Mouse (Mus musculus): ENCODE measurements around the gene Sox6. TPM values are rescaled to one million over a fixed set of nuclear protein-coding genes. Genes with fewer than 3 reads are reported as not detected.
A peak's percentile ranks its signal among the peaks of the same experiment; 100 is the strongest.

The Sox6 gene
- polyA plus RNA-seq, 1 experiment, result 4.6 TPM

DNA sequence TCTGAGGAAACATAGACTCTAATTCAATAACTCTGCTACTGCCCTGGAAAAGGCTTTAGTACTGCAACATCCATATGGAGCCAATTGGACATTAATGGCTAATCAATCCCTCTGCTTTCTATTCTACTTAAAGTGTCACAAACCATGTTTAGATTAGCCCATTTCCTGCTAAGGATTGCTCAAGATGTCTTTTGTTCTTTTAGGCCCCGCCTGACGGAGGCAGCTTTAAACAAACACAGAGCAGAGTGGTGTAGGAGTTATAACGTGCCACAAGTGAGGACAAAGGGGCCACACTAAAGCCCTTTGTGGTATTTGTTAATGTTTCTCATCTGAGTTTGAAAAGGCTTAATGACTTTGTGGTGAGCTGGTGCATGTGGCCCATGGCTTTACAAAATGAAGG lies 537.1 kb downstream of the Sox6 start:
- Histone ChIP-seq H3K4me1 (ENCODE audit: control insufficient read depth, insufficient read depth, low read length) (no peaks in the 10 kb centered on the region), H3K27ac (ENCODE audit: insufficient read depth, low read length) (no peak overlapping the region), H3K4me3 (replicated peaks; ENCODE audit: insufficient read depth, low read depth, low read length) (no peak overlapping the region), H3K27me3 (ENCODE audit: control insufficient read depth, insufficient read depth, low read length) (no peaks in the 10 kb centered on the region)
- no peak for DNase-seq
- TF ChIP-seq CTCF (IDR thresholded peaks at IDR 0.05; ENCODE audit: borderline replicate concordance, insufficient read depth, low read depth, low read length) (no peak), POLR2A (IDR thresholded peaks at IDR 0.05; ENCODE audit: borderline replicate concordance, insufficient read depth, low read length) (no peak)
- 73% methylated on average over 3 of the region's 3 CpGs for WGBS

DNA sequence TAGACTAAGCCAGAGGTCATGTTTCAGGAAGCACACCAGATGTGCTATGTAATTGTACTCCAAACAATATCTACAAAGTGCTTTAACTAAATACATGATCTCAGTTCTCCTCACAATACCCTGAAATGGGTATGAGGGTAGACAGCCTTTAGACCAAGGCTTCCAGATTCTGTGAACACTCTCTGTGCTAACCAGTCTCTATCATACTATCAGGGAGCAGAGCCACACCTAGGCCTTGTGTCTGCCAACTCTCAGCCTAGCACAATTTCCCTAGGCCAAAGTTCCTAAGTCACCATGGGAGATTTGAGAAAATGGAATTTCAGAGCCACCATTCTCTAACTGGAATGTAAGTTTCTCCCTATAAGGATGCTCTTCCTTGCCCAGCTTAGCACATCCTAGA lies 537.8 kb downstream of the Sox6 start:
- H3K4me1 ChIP-seq (ENCODE audit: control insufficient read depth, insufficient read depth, low read length), result no peaks in the 10 kb centered on the region
- no peak for TF ChIP-seq POLR2A (IDR thresholded peaks at IDR 0.05; ENCODE audit: borderline replicate concordance, insufficient read depth, low read length)
- no peak for TF ChIP-seq CTCF (IDR thresholded peaks at IDR 0.05; ENCODE audit: borderline replicate concordance, insufficient read depth, low read depth, low read length)
- H3K27me3 ChIP-seq (ENCODE audit: control insufficient read depth, insufficient read depth, low read length), result no peaks in the 10 kb centered on the region
- H3K4me3 ChIP-seq (replicated peaks; ENCODE audit: insufficient read depth, low read depth, low read length), result no peak overlapping the region
- no peak overlapping the region for H3K27ac ChIP-seq (ENCODE audit: insufficient read depth, low read length)
- no peak for DNase-seq

- WGBS, result 75% methylated on average over 7 of the region's 7 CpGs
- Histone ChIP-seq H3K4me1 (ENCODE audit: control insufficient read depth, insufficient read depth, low read length) (no peaks in the 10 kb centered on the region), H3K27ac (ENCODE audit: insufficient read depth, low read length) (no peak overlapping the region), H3K4me3 (replicated peaks; ENCODE audit: insufficient read depth, low read depth, low read length) (no peak overlapping the region), H3K27me3 (ENCODE audit: control insufficient read depth, insufficient read depth, low read length) (no peaks in the 10 kb centered on the region)
- DNase-seq, result no peak
- TF ChIP-seq POLR2A (IDR thresholded peaks at IDR 0.05; ENCODE audit: borderline replicate concordance, insufficient read depth, low read length), result no peak
- TF ChIP-seq CTCF (IDR thresholded peaks at IDR 0.05; ENCODE audit: borderline replicate concordance, insufficient read depth, low read depth, low read length), result no peak
Observed at GRCm38 (mm10) chr7:115500170-115500569, 538.4 kb downstream of the Sox6 start.

GRCm38 (mm10) chr7:115491721-115492120 lies 546.9 kb downstream of the Sox6 start:
- Histone ChIP-seq H3K4me3 (replicated peaks; ENCODE audit: insufficient read depth, low read depth, low read length) (no peak overlapping the region), H3K4me1 (ENCODE audit: control insufficient read depth, insufficient read depth, low read length) (no peaks in the 10 kb centered on the region), H3K27me3 (ENCODE audit: control insufficient read depth, insufficient read depth, low read length) (no peaks in the 10 kb centered on the region), H3K27ac (ENCODE audit: insufficient read depth, low read length) (no peak overlapping the region)
- DNase-seq, result no peak
- WGBS, result 79% methylated on average over 5 of the region's 5 CpGs
- TF ChIP-seq POLR2A (IDR thresholded peaks at IDR 0.05; ENCODE audit: borderline replicate concordance, insufficient read depth, low read length) (no peak), CTCF (IDR thresholded peaks at IDR 0.05; ENCODE audit: borderline replicate concordance, insufficient read depth, low read depth, low read length) (no peak)

- Histone ChIP-seq H3K27me3 (ENCODE audit: control insufficient read depth, insufficient read depth, low read length) (no peaks in the 10 kb centered on the region), H3K4me3 (replicated peaks; ENCODE audit: insufficient read depth, low read depth, low read length) (no peak overlapping the region), H3K27ac (ENCODE audit: insufficient read depth, low read length) (no peak overlapping the region), H3K4me1 (ENCODE audit: control insufficient read depth, insufficient read depth, low read length) (no peaks in the 10 kb centered on the region)
- DNase-seq, result no peak
- WGBS, result 48% methylated on average over 10 of the region's 10 CpGs
- TF ChIP-seq POLR2A (IDR thresholded peaks at IDR 0.05; ENCODE audit: borderline replicate concordance, insufficient read depth, low read length), result no peak
- peak; percentile 18; the same call in 1 of the 2 replicates for TF ChIP-seq CTCF (IDR thresholded peaks at IDR 0.05; ENCODE audit: borderline replicate concordance, insufficient read depth, low read depth, low read length)
Observed at GRCm38 (mm10) chr7:115489608-115490007, 549.0 kb downstream of the Sox6 start.

DNA sequence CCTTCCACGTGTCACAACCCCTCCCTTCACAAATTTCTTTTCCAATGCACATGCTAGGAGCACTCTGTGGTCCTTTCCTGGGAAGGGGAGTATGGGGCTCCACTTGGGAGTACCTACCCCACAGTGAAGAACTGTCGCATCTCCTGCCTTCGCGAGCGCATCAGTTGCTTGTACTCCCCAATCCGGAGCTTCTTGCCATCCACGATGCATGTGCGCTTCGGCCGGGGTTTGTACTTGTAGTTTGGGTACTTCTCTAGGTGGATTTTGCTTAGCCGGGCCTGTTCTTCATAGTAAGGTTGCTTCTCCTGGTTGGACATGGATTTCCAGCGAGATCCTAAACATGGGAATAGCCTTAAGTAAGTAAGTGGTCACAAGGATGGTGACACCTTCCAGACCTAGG lies 552.2 kb downstream of the Sox6 start:
- no peak for TF ChIP-seq POLR2A (IDR thresholded peaks at IDR 0.05; ENCODE audit: borderline replicate concordance, insufficient read depth, low read length)
- no peak for TF ChIP-seq CTCF (IDR thresholded peaks at IDR 0.05; ENCODE audit: borderline replicate concordance, insufficient read depth, low read depth, low read length)
- H3K4me1 ChIP-seq (ENCODE audit: control insufficient read depth, insufficient read depth, low read length), result no peaks in the 10 kb centered on the region
- H3K27me3 ChIP-seq (ENCODE audit: control insufficient read depth, insufficient read depth, low read length), result no peaks in the 10 kb centered on the region; the same call in 1 of the 2 replicates
- no peak overlapping the region for H3K4me3 ChIP-seq (replicated peaks; ENCODE audit: insufficient read depth, low read depth, low read length)
- DNase-seq, result no peak
- WGBS, result 93% methylated on average over 12 of the region's 12 CpGs
- no peak overlapping the region for H3K27ac ChIP-seq (ENCODE audit: insufficient read depth, low read length)

GRCm38 (mm10) chr7:115485664-115486409 lies 552.8 kb downstream of the Sox6 start:
- Histone ChIP-seq H3K27me3 (ENCODE audit: control insufficient read depth, insufficient read depth, low read length) (no peaks in the 10 kb centered on the region; the same call in 1 of the 2 replicates), H3K4me1 (ENCODE audit: control insufficient read depth, insufficient read depth, low read length) (no peaks in the 10 kb centered on the region)
- WGBS, result 72% methylated on average over 2 of the region's 2 CpGs

DNA sequence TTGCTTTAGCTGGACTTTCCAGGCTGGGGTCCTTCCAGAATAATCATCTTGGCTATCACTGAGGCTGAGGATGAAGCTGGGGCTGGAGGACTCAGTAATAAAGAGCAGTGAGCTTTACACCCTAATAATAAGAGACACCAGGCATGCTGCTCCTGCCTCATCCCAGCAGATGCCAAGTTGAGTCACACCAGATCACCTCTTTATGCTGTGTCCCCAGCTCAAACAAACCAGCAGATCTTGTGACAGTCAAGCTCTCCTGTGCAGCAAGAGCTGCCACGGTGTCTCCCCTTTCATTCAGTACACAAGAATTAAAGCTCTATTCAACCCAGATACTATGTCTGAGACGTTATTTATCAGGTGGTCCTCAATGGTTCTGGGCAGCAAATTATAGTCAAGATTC lies 560.8 kb downstream of the Sox6 start:
- DNase-seq, result no peak
- Histone ChIP-seq H3K27ac (ENCODE audit: insufficient read depth, low read length) (no peak overlapping the region), H3K27me3 (ENCODE audit: control insufficient read depth, insufficient read depth, low read length) (no peaks in the 10 kb centered on the region; the same call in 1 of the 2 replicates), H3K4me1 (ENCODE audit: control insufficient read depth, insufficient read depth, low read length) (no peaks in the 10 kb centered on the region), H3K4me3 (replicated peaks; ENCODE audit: insufficient read depth, low read depth, low read length) (no peak overlapping the region)
- TF ChIP-seq POLR2A (IDR thresholded peaks at IDR 0.05; ENCODE audit: borderline replicate concordance, insufficient read depth, low read length), result no peak
- WGBS, result 56% methylated on average over 2 of the region's 2 CpGs

More at GRCm38 (mm10) chr7:115485664-115486409, 552.8 kb downstream of the Sox6 start:
- Histone ChIP-seq H3K4me3 (replicated peaks; ENCODE audit: insufficient read depth, low read depth, low read length) (no peak overlapping the region), H3K27ac (ENCODE audit: insufficient read depth, low read length) (no peak overlapping the region)
- TF ChIP-seq POLR2A (IDR thresholded peaks at IDR 0.05; ENCODE audit: borderline replicate concordance, insufficient read depth, low read length), result no peak
- TF ChIP-seq CTCF (IDR thresholded peaks at IDR 0.05; ENCODE audit: borderline replicate concordance, insufficient read depth, low read depth, low read length), result no peak
- DNase-seq, result no peak

All from cerebellum, adult 2 months (tissue).